Mouse (Mus musculus) megakaryocyte progenitor cell, adult 5-6 weeks (primary cell): Measurements from ENCODE around the gene B020031M17Rik. TPM values are rescaled to one million over a fixed set of nuclear protein-coding genes. Genes with fewer than 3 reads are reported as not detected.

Experiments used
- total RNA-seq, 2 experiments: library from RNA; stranded (forward) in 1 of 2; stranded (reverse) in 1 of 2; fragments of 157-497, 149-512 nt in 1 of 2; fragments of 200-1000 nt in 1 of 2; gene quantifications; 2 replicates each; pipeline versions ENCODE4 v1.2.3 to v1.2.4; 2015 to 2017

The B020031M17Rik gene
- total RNA-seq, 2 experiments from 2014 or later, result not detected

Other genes with a start within 250 kb of the B020031M17Rik start
- 0.59 and 1.3 TPM in 2 replicates for gene Nim1k, start 194.9 kb downstream of the B020031M17Rik start, total RNA-seq (2015)
- gene Nim1k, start 194.9 kb downstream of the B020031M17Rik start, total RNA-seq (2017), result 0.50 and 0.54 TPM in 2 replicates
- 59.6 and 67.6 TPM in 2 replicates for gene Zfp131, start 159.9 kb downstream of the B020031M17Rik start, total RNA-seq (2015)
- 50.9 and 64.3 TPM in 2 replicates for gene Zfp131, start 159.9 kb downstream of the B020031M17Rik start, total RNA-seq (2017)
- not detected in 2 replicates for gene AF067063, start 120.6 kb downstream of the B020031M17Rik start, total RNA-seq (2015)
- not detected in 2 replicates for gene AF067063, start 120.6 kb downstream of the B020031M17Rik start, total RNA-seq (2017)
- not detected in 2 replicates for gene D13Ertd608e, start 114.8 kb downstream of the B020031M17Rik start, total RNA-seq (2015)
- gene D13Ertd608e, start 114.8 kb downstream of the B020031M17Rik start, total RNA-seq (2017), result not detected in 2 replicates
- not detected in 2 replicates for gene Tcstv1, start 56.0 kb downstream of the B020031M17Rik start, total RNA-seq (2015)
- not detected in 2 replicates for gene Tcstv1, start 56.0 kb downstream of the B020031M17Rik start, total RNA-seq (2017)
- gene Gm21761, start 21.5 kb downstream of the B020031M17Rik start, total RNA-seq (2015), result not detected in 2 replicates
- not detected in 2 replicates for gene Gm21761, start 21.5 kb downstream of the B020031M17Rik start, total RNA-seq (2017)
- gene Gm36079, start 76.2 kb upstream of the B020031M17Rik start, total RNA-seq (2015), result 3.7 TPM in 1 of 2 replicates, not detected in the other
- not detected in 2 replicates for gene Gm36079, start 76.2 kb upstream of the B020031M17Rik start, total RNA-seq (2017)
- 70.2 and 71.3 TPM in 2 replicates for gene Gm21188, start 101.4 kb upstream of the B020031M17Rik start, total RNA-seq (2015)
- 34.4 and 35.7 TPM in 2 replicates for gene Gm21188, start 101.4 kb upstream of the B020031M17Rik start, total RNA-seq (2017)
- gene Gm20767, start 189.4 kb upstream of the B020031M17Rik start, total RNA-seq (2015), result not detected in 2 replicates
- not detected in 2 replicates for gene Gm20767, start 189.4 kb upstream of the B020031M17Rik start, total RNA-seq (2017)
- gene Gm21818, start 221.6 kb upstream of the B020031M17Rik start, total RNA-seq (2015), result not detected in 2 replicates
- gene Gm21818, start 221.6 kb upstream of the B020031M17Rik start, total RNA-seq (2017), result not detected in 2 replicates